Mouse (Mus musculus): ENCODE measurements at regions not wholly inside any gene's neighbourhood (a gene's known extent, or its start where the extent isn't known, plus 50 kb on each side); places are given as distances from the start of the nearest gene placed in this dataset.

GRCm38 (mm10) chr11:111568876-111569275 lies 502.9 kb downstream of the Kcnj2 start:
- DNase-seq (ENCODE audit: low spot score in 2 of 2): no peak

- no peak for DNase-seq (ENCODE audit: low spot score in 2 of 2)
These were observed 511.9 kb downstream of the Kcnj2 start for GRCm38 (mm10) chr11:111577883-111578282.

GRCm38 (mm10) chr11:111582980-111583379 lies 517.0 kb downstream of the Kcnj2 start:
- no peak for DNase-seq (ENCODE audit: low spot score in 2 of 2)

- DNase-seq (ENCODE audit: low spot score in 2 of 2): no peak
These were observed 517.6 kb downstream of the Kcnj2 start for GRCm38 (mm10) chr11:111583606-111584005.

GRCm38 (mm10) chr11:111599456-111599855 lies 533.5 kb downstream of the Kcnj2 start:
- no peak for DNase-seq (ENCODE audit: low spot score in 2 of 2)

GRCm38 (mm10) chr11:111605146-111605545 lies 539.2 kb downstream of the Kcnj2 start:
- DNase-seq (ENCODE audit: low spot score in 2 of 2): no peak

- no peak for DNase-seq (ENCODE audit: low spot score in 2 of 2)
These were observed 544.6 kb downstream of the Kcnj2 start for GRCm38 (mm10) chr11:111610522-111611015.

- DNase-seq (ENCODE audit: low spot score in 2 of 2): no peak
These were observed 577.6 kb downstream of the Kcnj2 start for GRCm38 (mm10) chr11:111643603-111644002.

GRCm38 (mm10) chr11:111652882-111653281 lies 586.9 kb downstream of the Kcnj2 start:
- DNase-seq (ENCODE audit: low spot score in 2 of 2): no peak

GRCm38 (mm10) chr11:111657778-111658177 lies 591.8 kb downstream of the Kcnj2 start:
- no peak for DNase-seq (ENCODE audit: low spot score in 2 of 2)

GRCm38 (mm10) chr11:111658362-111659309 lies 592.7 kb downstream of the Kcnj2 start:
- DNase-seq (ENCODE audit: low spot score in 2 of 2): no peak

- DNase-seq (ENCODE audit: low spot score in 2 of 2): no peak
These were observed 597.3 kb downstream of the Kcnj2 start for GRCm38 (mm10) chr11:111663269-111663668.

GRCm38 (mm10) chr11:111666336-111666735 lies 600.4 kb downstream of the Kcnj2 start:
- no peak for DNase-seq (ENCODE audit: low spot score in 2 of 2)

- no peak for DNase-seq (ENCODE audit: low spot score in 2 of 2)
These were observed 605.9 kb downstream of the Kcnj2 start for GRCm38 (mm10) chr11:111671865-111672264.

- DNase-seq (ENCODE audit: low spot score in 2 of 2): no peak
These were observed 609.7 kb downstream of the Kcnj2 start for GRCm38 (mm10) chr11:111675673-111676072.

- DNase-seq (ENCODE audit: low spot score in 2 of 2): no peak
These were observed 616.4 kb downstream of the Kcnj2 start for GRCm38 (mm10) chr11:111682341-111682740.

- DNase-seq (ENCODE audit: low spot score in 2 of 2): no peak
These were observed 617.9 kb downstream of the Kcnj2 start for GRCm38 (mm10) chr11:111683909-111684308.

GRCm38 (mm10) chr11:111687769-111688168 lies 621.8 kb downstream of the Kcnj2 start:
- DNase-seq (ENCODE audit: low spot score in 2 of 2): no peak

GRCm38 (mm10) chr11:111688186-111688860 lies 622.4 kb downstream of the Kcnj2 start:
- DNase-seq (ENCODE audit: low spot score in 2 of 2): no peak

GRCm38 (mm10) chr11:111689899-111690298 lies 623.9 kb downstream of the Kcnj2 start:
- no peak for DNase-seq (ENCODE audit: low spot score in 2 of 2)

GRCm38 (mm10) chr11:111691512-111691911 lies 625.5 kb downstream of the Kcnj2 start:
- DNase-seq (ENCODE audit: low spot score in 2 of 2): no peak

- no peak for DNase-seq (ENCODE audit: low spot score in 2 of 2)
These were observed 630.7 kb downstream of the Kcnj2 start for GRCm38 (mm10) chr11:111696668-111697067.

GRCm38 (mm10) chr11:111699862-111700261 lies 633.9 kb downstream of the Kcnj2 start:
- DNase-seq (ENCODE audit: low spot score in 2 of 2): no peak
